In the genomic region with DNA sequence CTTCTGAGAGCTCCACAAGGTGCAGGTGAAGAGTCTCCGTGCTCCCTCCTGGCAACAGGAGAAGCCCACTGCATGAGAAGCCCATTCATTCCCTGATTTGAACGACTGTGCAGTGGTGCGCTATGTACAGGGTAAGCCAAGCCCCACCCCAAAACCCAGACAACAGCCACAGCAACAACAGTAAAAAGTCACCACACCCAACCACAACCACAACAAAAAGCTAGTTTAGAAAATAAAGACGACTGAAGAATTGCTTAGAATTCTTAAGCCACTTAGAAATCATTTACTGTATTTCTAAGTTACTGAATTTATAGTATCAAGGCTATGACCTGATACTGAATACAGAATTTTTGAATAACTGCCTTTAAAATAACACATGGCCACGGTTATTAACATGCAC, we compare ENCODE assay signal across 18 mouse cellular contexts. TPM values are rescaled to one million over a fixed set of nuclear protein-coding genes. Genes with fewer than 3 reads are reported as not detected.
DNase-seq lines count a peak whose midpoint lies in the region; ATAC-seq and TF ChIP-seq lines count a peak whose summit lies in the region.
"Had no signal": no experiment of that assay in that cellular context is flagged by ENCODE, and none has a peak within 500 bp of the region (broad histone marks: within the 10 kb centered on the region; RNA-seq: fewer than 3 reads in every experiment).

No protein-coding gene starts in this region.

- TF ChIP-seq CTCF in lung, postnatal 0 days (IDR thresholded peaks at IDR 0.05) = no peak

- no peaks in the 10 kb centered on the region for H3K27me3 ChIP-seq in lung, postnatal 0 days (replicated peaks; ENCODE audit: insufficient read depth, low read length)
- H3K27me3 ChIP-seq: embryonic facial prominence, embryonic 15.5 days; heart, embryonic 13.5 days; Patski had no signal

- H3K27ac ChIP-seq in lung, postnatal 0 days (ENCODE audit: low read length) = no peak overlapping the region
- H3K27ac ChIP-seq: embryonic facial prominence, embryonic 15.5 days; gastrocnemius, adult 2 months; heart, embryonic 13.5 days; layer of hippocampus, adult 2 months; limb, embryonic 10.5 days had no signal

- H3K9ac ChIP-seq in lung, postnatal 0 days (replicated peaks; ENCODE audit: low read depth) = no peak overlapping the region
- H3K9ac ChIP-seq: embryonic facial prominence, embryonic 15.5 days; forebrain, postnatal 0 days; liver, postnatal 0 days had no signal

- 93% methylated on average over 5 of the region's 5 CpGs for WGBS in lung, postnatal 0 days

- no peaks in the 10 kb centered on the region for H3K4me1 ChIP-seq in lung, postnatal 0 days (ENCODE audit: insufficient read depth, low read depth, low read length)
- H3K4me1 ChIP-seq: embryonic facial prominence, embryonic 15.5 days; heart, embryonic 13.5 days; limb, embryonic 10.5 days had no signal

- TF ChIP-seq EP300 in lung, postnatal 0 days (IDR thresholded peaks at IDR 0.05) = no peak

- peak; percentile 7 for DNase-seq in lung, postnatal 36 days
- no peak for DNase-seq in lung, postnatal 0 days (ENCODE audit: low spot score)
- DNase-seq in T-cell, adult 2 months (ENCODE audit: low spot score) = peak; percentile 82
- peak; percentile 89 for DNase-seq in naive thymus-derived CD4-positive, alpha-beta T cell, adult 2 months (ENCODE audit: low read depth)
- peak; percentile 62 for DNase-seq in thymus, postnatal 25 days
- no peak for DNase-seq in B cell, adult 2 months
- no peak for DNase-seq in c-Kit-positive CD71-positive TER-119-positive erythroid progenitor cells, embryonic 14.5 days (ENCODE audit: low spot score)
- no peak for DNase-seq in cerebellum, postnatal 4 days (ENCODE audit: low spot score in 2 of 2)
- DNase-seq: gastrocnemius, adult 2 months had no signal

- no peak overlapping the region for H3K4me2 ChIP-seq in lung, postnatal 0 days (replicated peaks; ENCODE audit: low read depth, low read length)
- H3K4me2 ChIP-seq: embryonic facial prominence, embryonic 15.5 days; heart, embryonic 13.5 days; midbrain, embryonic 11.5 days had no signal

- H3K9me3 ChIP-seq in lung, postnatal 0 days (ENCODE audit: low read length) = no peaks in the 10 kb centered on the region
- H3K9me3 ChIP-seq: embryonic facial prominence, embryonic 15.5 days; heart, embryonic 13.5 days; limb, embryonic 10.5 days had no signal

- H3K36me3 ChIP-seq in lung, postnatal 0 days (ENCODE audit: insufficient read depth, low read length) = peaks cover 21% of the 10 kb centered on the region; the same call in 1 of the 2 replicates

- H3K4me3 ChIP-seq in lung, postnatal 0 days (ENCODE audit: low read depth, low read length) = no peak overlapping the region
- H3K4me3 ChIP-seq: embryonic facial prominence, embryonic 15.5 days; gastrocnemius, adult 2 months; heart, embryonic 13.5 days; layer of hippocampus, adult 2 months; limb, embryonic 10.5 days had no signal

- no peak for ATAC-seq in lung, postnatal 0 days
- ATAC-seq: forebrain, postnatal 0 days; hindbrain, embryonic 16.5 days; liver, postnatal 0 days had no signal

RNA-seq across cellular contexts. Expression of gene Aqr, which starts 41.9 kb away (rescaled TPM):
- polyA plus RNA-seq in lung, postnatal 0 days (2015; fragmentation: Nextera tagmentation; extraction: Ambion mirVana) = 23.3 and 31.0 TPM in 2 replicates

RNA-seq across cellular contexts. Expression of gene Zfp770, which starts 56.4 kb away (rescaled TPM):
- polyA plus RNA-seq in lung, postnatal 0 days (2015; fragmentation: Nextera tagmentation; extraction: Ambion mirVana) = 2.3 and 2.5 TPM in 2 replicates

Comparison
In these comparisons a context has a peak if more than half of its experiments do, and no peak if none do; other contexts are left out.
1. DNase-seq: peak in lung, postnatal 36 days (single experiment), T-cell, adult 2 months (single experiment), naive thymus-derived CD4-positive, alpha-beta T cell, adult 2 months (single experiment) and thymus, postnatal 25 days (single experiment); none in lung, postnatal 0 days (single experiment), B cell, adult 2 months (0 of 2), c-Kit-positive CD71-positive TER-119-positive erythroid progenitor cells, embryonic 14.5 days (single experiment) and cerebellum, postnatal 4 days (0 of 2).